Mouse (Mus musculus): Measurements from ENCODE around the gene Atg5. TPM values are rescaled to one million over a fixed set of nuclear protein-coding genes. Genes with fewer than 3 reads are reported as not detected.

Gene Atg5
- polyA plus RNA-seq, 1 experiment from 2014 or later = 26.5 TPM

GRCm38 (mm10) chr10:44315276-44315675, 47.1 kb downstream of the Atg5 start:
- Histone ChIP-seq H3K9ac (no peak overlapping the region), H3K27ac (no peak overlapping the region), H3K36me3 (peaks cover 6% of the 10 kb centered on the region; the same call in 1 of the 2 replicates), H3K9me3 (replicated peaks) (no peaks in the 10 kb centered on the region), H3K27me3 (no peaks in the 10 kb centered on the region), H3K4me1 (replicated peaks) (peaks cover 6% of the 10 kb centered on the region; the same call in 1 of the 2 replicates), H3K4me2 (no peak overlapping the region), H3K4me3 (replicated peaks) (no peak overlapping the region)
- DNase-seq = no peak
- 61% methylated on average over 5 of the region's 5 CpGs for WGBS (ENCODE audit: insufficient replicate concordance)
- no peak for ATAC-seq (ENCODE audit: low read depth)

DNA sequence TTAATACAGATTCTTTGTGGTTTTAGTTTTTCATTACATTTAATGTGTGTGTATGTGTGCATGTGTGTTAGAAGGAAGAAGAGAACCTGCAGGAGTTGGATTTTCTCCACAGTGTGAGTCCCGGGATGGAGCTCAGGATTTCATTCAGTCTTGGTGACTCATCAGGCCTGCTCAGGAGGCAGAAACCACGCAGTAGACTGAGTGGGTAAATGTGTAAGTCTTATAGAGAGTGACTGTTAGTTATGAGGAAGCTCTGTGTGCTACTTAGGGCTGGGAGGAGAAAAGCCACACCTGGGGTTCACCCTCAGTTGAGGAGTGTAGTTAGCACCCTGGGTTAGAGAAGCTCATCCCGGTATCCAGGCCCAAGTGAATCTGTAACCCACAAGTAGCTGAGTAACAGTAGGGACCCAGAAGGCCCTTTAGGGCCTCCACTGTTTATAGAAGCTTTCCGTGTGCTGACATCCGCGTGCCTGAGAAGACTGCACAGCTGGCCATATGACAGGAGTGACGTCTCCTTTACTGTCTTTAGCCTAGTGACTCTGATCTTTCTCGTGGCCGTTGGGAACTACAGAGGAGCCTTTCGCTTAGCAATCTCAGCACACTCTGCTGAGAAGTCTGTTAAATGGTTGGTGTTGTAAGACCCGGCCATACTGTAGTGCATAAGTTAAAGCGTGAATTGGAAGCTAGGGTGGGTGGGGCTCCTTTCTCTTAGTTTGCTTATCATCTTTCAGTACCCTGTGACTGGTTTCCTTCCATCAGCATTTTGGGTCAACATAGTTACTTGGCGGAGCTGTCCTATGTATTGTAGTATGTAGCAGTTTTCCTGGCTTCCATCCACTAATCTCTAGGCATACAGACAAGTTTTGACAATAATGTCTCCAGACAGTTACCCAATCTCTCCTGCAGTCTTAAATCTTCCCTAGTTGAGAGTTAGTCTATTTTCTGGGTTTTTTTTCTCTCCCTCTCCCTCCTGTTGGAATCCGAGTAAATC, 48.4 kb downstream of the Atg5 start:
- Histone ChIP-seq H3K4me1 (replicated peaks) (peaks cover 6% of the 10 kb centered on the region; the same call in 1 of the 2 replicates), H3K27me3 (no peaks in the 10 kb centered on the region), H3K9ac (no peak overlapping the region), H3K4me2 (no peak overlapping the region), H3K9me3 (replicated peaks) (no peaks in the 10 kb centered on the region), H3K36me3 (peaks cover 7% of the 10 kb centered on the region; the same call in 1 of the 2 replicates), H3K4me3 (replicated peaks) (no peak overlapping the region), H3K27ac (no peak overlapping the region)
- 66% methylated on average over 14 of the region's 14 CpGs for WGBS (ENCODE audit: insufficient replicate concordance)
- DNase-seq = no peak
- no peak for ATAC-seq (ENCODE audit: low read depth)

GRCm38 (mm10) chr10:44322166-44322565, 54.0 kb downstream of the Atg5 start:
- H3K4me1 ChIP-seq (replicated peaks) = peaks cover 17% of the 10 kb centered on the region
- H3K9me3 ChIP-seq (replicated peaks) = no peaks in the 10 kb centered on the region
- H3K4me2 ChIP-seq = no peak overlapping the region
- peaks cover 11% of the 10 kb centered on the region; the same call in 1 of the 2 replicates for H3K36me3 ChIP-seq
- WGBS (ENCODE audit: insufficient replicate concordance) = 11% methylated on average over 1 of the region's 1 CpGs
- DNase-seq = no peak
- no peak overlapping the region for H3K9ac ChIP-seq
- no peak overlapping the region for H3K4me3 ChIP-seq (replicated peaks)
- ATAC-seq (ENCODE audit: low read depth) = no peak
- no peaks in the 10 kb centered on the region for H3K27me3 ChIP-seq
- H3K27ac ChIP-seq = no peak overlapping the region

DNA sequence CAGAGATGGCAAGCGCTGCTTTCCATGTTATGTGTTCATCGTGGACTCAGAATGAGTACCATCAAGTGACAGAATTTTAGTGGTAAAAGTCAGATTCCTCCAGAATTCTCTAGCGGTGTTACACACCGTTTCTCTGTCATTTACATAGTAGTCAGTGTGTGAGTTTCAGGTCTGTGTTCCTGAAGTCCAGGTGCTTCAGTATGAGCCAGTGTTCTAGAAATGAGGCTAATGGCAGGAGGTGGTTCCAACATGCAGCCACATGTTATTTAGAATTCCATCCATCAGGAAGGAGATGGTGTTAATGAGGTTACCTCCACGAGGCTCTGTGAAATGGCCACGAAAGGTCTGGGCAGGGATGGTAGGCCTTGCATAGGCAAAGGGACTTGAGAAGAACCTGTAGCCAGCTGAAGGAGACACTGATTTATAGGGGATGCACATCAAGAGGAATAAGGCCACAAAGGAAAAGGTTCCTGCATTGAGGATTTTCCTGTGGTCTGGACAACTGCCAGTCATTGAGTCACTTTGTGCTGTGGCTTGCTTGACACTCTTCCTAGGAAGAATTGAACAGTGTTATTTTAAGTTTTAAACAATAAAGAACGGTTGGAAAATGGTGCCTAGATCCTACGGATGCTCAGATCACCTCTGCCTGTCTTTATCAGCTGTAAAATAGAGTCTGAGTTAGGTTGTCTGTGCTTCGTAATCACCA, 55.1 kb downstream of the Atg5 start:
- WGBS (ENCODE audit: insufficient replicate concordance) = 75% methylated on average over 9 of the region's 9 CpGs
- DNase-seq (no peak), ATAC-seq (ENCODE audit: low read depth) (no peak)
- Histone ChIP-seq H3K9me3 (replicated peaks) (no peaks in the 10 kb centered on the region), H3K27me3 (no peaks in the 10 kb centered on the region), H3K9ac (no peak overlapping the region), H3K27ac (no peak overlapping the region), H3K36me3 (peaks cover 11% of the 10 kb centered on the region; the same call in 1 of the 2 replicates), H3K4me1 (replicated peaks) (peaks cover 17% of the 10 kb centered on the region), H3K4me3 (replicated peaks) (no peak overlapping the region), H3K4me2 (no peak overlapping the region)

DNA sequence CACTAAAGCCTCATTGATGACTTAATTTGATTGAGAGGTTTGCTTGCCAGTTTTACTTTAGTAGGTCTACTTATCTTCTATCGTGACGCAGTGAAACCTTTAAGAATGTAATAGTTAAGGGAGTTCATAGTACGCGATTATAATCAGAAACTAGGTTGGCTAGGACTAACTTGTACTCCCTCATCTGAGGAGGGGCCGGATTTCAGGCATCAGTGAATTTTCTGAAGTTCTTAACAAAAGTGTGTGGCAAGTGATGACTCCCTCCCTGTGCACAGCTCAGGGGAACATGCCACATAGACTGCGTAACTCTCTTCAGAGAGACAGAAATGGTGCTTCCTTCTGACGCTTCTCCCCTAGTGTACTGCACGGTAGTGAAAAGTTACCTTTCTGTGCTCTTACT, 55.7 kb downstream of the Atg5 start:
- ATAC-seq (ENCODE audit: low read depth) (no peak), DNase-seq (no peak)
- Histone ChIP-seq H3K27ac (no peak overlapping the region), H3K4me1 (replicated peaks) (peaks cover 17% of the 10 kb centered on the region), H3K4me3 (replicated peaks) (no peak overlapping the region), H3K4me2 (no peak overlapping the region), H3K9ac (no peak overlapping the region), H3K27me3 (no peaks in the 10 kb centered on the region), H3K9me3 (replicated peaks) (no peaks in the 10 kb centered on the region), H3K36me3 (peaks cover 11% of the 10 kb centered on the region; the same call in 1 of the 2 replicates)
- WGBS (ENCODE audit: insufficient replicate concordance) = 81% methylated on average over 8 of the region's 8 CpGs

DNA sequence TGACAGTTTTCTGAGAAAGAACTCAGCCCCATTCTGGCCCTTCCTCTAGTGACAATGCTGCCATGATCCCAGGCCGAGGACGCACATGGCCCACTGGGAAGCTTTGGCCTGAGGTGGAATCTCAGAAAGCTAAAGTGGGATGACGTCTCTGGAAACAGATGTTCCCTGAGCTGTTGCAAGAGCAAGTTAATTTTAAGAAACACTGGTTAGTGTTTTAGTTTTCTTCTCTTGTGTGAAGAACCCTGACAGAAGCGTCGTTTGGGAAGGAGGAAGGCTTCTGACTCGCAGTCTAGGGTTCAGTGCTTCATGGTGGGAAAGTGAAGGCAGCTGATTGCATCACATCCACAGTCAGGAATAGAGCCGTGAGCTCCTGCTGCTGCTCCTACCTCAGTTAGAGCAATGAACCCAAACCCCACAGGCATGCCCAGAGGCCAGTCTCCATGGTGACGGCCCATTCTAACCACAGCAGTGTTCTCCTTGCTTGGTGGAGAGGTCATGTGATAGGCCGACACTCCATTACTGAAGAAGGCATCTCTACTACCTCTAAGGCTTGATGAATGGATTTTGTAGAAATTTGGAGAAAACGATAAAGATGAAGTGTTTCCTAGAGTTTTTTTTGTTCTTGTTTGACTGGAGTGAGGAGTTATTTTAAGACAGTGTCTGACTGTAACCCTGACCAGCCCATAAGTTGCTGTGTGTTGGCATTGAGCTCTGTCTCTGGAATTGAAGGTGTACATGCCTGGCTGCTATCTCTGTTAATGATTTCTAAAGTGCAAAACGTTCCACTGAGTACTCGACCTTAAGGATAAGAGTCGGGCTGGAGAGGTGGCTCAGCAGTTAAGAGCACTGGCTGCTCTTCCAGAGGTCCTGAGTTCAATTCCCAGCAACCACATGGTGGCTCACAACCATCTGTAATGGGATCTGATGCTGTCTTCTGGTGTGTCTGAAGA, 57.7 kb downstream of the Atg5 start:
- Histone ChIP-seq H3K27me3 (no peaks in the 10 kb centered on the region), H3K4me1 (replicated peaks) (peaks cover 17% of the 10 kb centered on the region), H3K9ac (no peak overlapping the region), H3K4me3 (replicated peaks) (no peak overlapping the region), H3K4me2 (no peak overlapping the region), H3K27ac (no peak overlapping the region; the same call in 1 of the 2 replicates), H3K36me3 (peaks cover 11% of the 10 kb centered on the region; the same call in 1 of the 2 replicates), H3K9me3 (replicated peaks) (no peaks in the 10 kb centered on the region)
- DNase-seq (no peak), ATAC-seq (ENCODE audit: low read depth) (no peak)
- WGBS (ENCODE audit: insufficient replicate concordance) = 64% methylated on average over 13 of the region's 13 CpGs

GRCm38 (mm10) chr10:44327057-44327456, 58.9 kb downstream of the Atg5 start:
- ATAC-seq (ENCODE audit: low read depth) (no peak), DNase-seq (no peak)
- H3K9ac ChIP-seq = no peak overlapping the region
- H3K4me2 ChIP-seq = no peak overlapping the region
- H3K36me3 ChIP-seq = 0 out of 2 replicates have a peak, but pooled peaks cover 5% of the 10 kb centered on the region
- H3K27ac ChIP-seq = no peak overlapping the region
- no peaks in the 10 kb centered on the region for H3K27me3 ChIP-seq
- H3K4me3 ChIP-seq (replicated peaks) = no peak overlapping the region
- WGBS (ENCODE audit: insufficient replicate concordance) = 66% methylated on average over 9 of the region's 9 CpGs
- H3K9me3 ChIP-seq (replicated peaks) = no peaks in the 10 kb centered on the region
- H3K4me1 ChIP-seq (replicated peaks) = peaks cover 22% of the 10 kb centered on the region

DNA sequence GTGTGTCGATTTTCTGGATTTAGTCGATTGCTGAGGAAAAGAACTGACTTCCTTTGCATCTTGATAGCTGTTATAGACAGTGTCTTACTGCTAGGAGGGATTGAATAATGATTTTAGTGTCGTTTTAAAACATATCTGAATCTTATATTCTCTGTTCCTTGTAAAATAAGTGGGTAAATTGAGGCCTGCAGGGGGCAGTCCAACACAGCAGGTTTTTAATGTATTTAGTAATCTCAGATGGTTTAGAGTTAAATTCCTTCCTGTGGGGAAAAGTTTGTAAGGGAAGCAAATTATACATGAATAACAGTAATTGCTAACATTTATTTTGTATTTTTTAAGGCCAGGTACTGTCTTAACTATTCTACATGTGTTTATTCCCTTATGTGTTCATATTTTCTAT, 60.2 kb downstream of the Atg5 start:
- Histone ChIP-seq H3K4me3 (replicated peaks) (no peak overlapping the region), H3K36me3 (0 out of 2 replicates have a peak, but pooled peaks cover 5% of the 10 kb centered on the region), H3K4me1 (replicated peaks) (peaks cover 34% of the 10 kb centered on the region), H3K4me2 (no peak overlapping the region), H3K27me3 (no peaks in the 10 kb centered on the region), H3K27ac (no peak overlapping the region), H3K9ac (no peak overlapping the region), H3K9me3 (replicated peaks) (no peaks in the 10 kb centered on the region)
- ATAC-seq (ENCODE audit: low read depth) (no peak), DNase-seq (no peak)
- WGBS (ENCODE audit: insufficient replicate concordance) = 31% methylated on average over 3 of the region's 3 CpGs

DNA sequence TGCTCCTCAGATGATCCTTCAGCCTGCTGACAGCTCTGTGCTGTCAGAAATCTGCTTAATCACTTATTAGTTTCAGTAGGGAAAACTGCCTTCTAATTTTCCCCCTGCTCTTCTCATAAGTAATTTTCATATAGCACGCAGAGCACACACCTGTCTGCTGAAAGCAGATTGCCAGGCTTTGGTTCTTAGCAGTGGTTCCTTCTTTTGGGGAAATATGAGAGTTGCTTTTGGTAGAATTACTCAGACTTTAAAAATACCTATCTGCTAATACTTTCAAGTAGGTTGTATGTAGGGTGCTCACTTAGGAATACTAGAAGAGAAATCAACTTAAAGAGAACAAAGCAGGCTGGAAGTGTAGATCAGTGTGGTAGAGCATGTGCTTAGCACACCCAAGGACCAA, 62.6 kb downstream of the Atg5 start:
- no peak overlapping the region for H3K4me3 ChIP-seq (replicated peaks)
- ATAC-seq (ENCODE audit: low read depth) (no peak), DNase-seq (no peak)
- peaks cover 43% of the 10 kb centered on the region for H3K4me1 ChIP-seq (replicated peaks)
- 74% methylated on average over 1 of the region's 1 CpGs for WGBS (ENCODE audit: insufficient replicate concordance)
- 0 out of 2 replicates have a peak, but pooled peaks cover 2% of the 10 kb centered on the region for H3K36me3 ChIP-seq
- H3K27me3 ChIP-seq = no peaks in the 10 kb centered on the region
- H3K4me2 ChIP-seq = no peak overlapping the region
- no peaks in the 10 kb centered on the region for H3K9me3 ChIP-seq (replicated peaks)
- H3K9ac ChIP-seq = no peak overlapping the region
- no peak overlapping the region for H3K27ac ChIP-seq

DNA sequence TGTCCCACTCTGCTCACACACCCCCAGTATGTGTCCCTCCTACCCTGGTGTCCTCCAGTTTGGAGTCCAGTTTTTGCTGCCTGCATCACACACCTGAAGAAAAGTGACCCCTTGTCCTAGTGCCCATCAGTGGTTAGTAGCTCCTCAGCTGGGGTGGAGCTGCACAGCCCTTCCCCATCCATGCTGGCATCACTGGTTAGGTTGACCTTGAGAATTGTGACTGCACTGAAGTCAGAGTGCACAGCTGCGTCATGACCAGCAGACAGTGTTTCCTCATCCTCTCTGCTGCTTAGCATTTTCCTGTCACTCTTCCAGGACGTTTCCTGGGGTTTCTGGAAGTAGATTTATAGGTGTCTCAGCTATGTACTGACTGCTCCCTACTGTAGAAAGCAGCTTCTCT, 63.3 kb downstream of the Atg5 start:
- no peak for DNase-seq
- Histone ChIP-seq H3K9me3 (replicated peaks) (no peaks in the 10 kb centered on the region), H3K4me2 (no peak overlapping the region), H3K4me3 (replicated peaks) (no peak overlapping the region), H3K36me3 (no peaks in the 10 kb centered on the region), H3K4me1 (replicated peaks) (peaks cover 46% of the 10 kb centered on the region), H3K27ac (peak overlapping the region; percentile 68), H3K9ac (no peak overlapping the region), H3K27me3 (no peaks in the 10 kb centered on the region)
- 45% methylated on average over 2 of the region's 2 CpGs for WGBS (ENCODE audit: insufficient replicate concordance)
- ATAC-seq (ENCODE audit: low read depth) = no peak

All from liver, embryonic 13.5 days (tissue).